ENCODE assay signal across 8 mouse cellular contexts in genomic region chr11:87423551-87424325, GRCm38 (mm10). TPM values are rescaled to one million over a fixed set of nuclear protein-coding genes. Genes with fewer than 3 reads are reported as not detected.
DNase-seq lines count a peak whose midpoint lies in the region; ATAC-seq lines count a peak whose summit lies in the region.

No protein-coding gene starts in this region.

- no peak overlapping the region for H3K4me3 ChIP-seq in heart, embryonic 16.5 days (ENCODE audit: low read length)
- no peak overlapping the region for H3K4me3 ChIP-seq in forebrain, embryonic 13.5 days

- intact Hi-C loops in heart, postnatal 36 days (cut with DNase I) = loop anchor here (10.0 kb wide), 1 partner anchor 311 kb away; the partner anchor contains the start of gene Supt4a
- intact Hi-C loops in left cerebral cortex, postnatal 36 days (cut with DNase I) = loop anchor here (2.0 kb wide), 1 partner anchor 25 kb away; no protein-coding TSS in a partner anchor

- H3K27ac ChIP-seq in heart, embryonic 16.5 days (ENCODE audit: low read length) = peak overlapping the region; percentile 87; the same call in 1 of the 2 replicates
- peak overlapping the region; percentile 80 for H3K27ac ChIP-seq in forebrain, embryonic 13.5 days

- WGBS in heart, embryonic 16.5 days = 44% methylated on average over 6 of the region's 6 CpGs
- WGBS in forebrain, embryonic 13.5 days = 42% methylated on average over 6 of the region's 6 CpGs

- ATAC-seq in heart, embryonic 16.5 days (replicated peaks; ENCODE audit: extremely low read depth, insufficient read depth, low FRiP score) = no peak
- ATAC-seq in forebrain, embryonic 13.5 days = no peak
- ATAC-seq in megakaryocyte progenitor cell, adult 5-6 weeks (replicated peaks; ENCODE audit: poor library complexity) = peak; percentile 23

- peaks cover 14% of the 10 kb centered on the region for H3K4me1 ChIP-seq in heart, embryonic 16.5 days (ENCODE audit: control insufficient read depth, insufficient read depth, low read length)
- H3K4me1 ChIP-seq in forebrain, embryonic 13.5 days = peaks cover 24% of the 10 kb centered on the region; the same call in 1 of the 2 replicates

- no peaks in the 10 kb centered on the region for H3K27me3 ChIP-seq in heart, embryonic 16.5 days (ENCODE audit: control insufficient read depth, insufficient read depth, low read length)
- no peaks in the 10 kb centered on the region for H3K27me3 ChIP-seq in forebrain, embryonic 13.5 days

- no peaks in the 10 kb centered on the region for H3K36me3 ChIP-seq in heart, embryonic 16.5 days (ENCODE audit: control insufficient read depth, insufficient read depth)
- H3K36me3 ChIP-seq in forebrain, embryonic 13.5 days (ENCODE audit: poor library complexity, severe bottlenecking) = no peaks in the 10 kb centered on the region

- H3K4me2 ChIP-seq in heart, embryonic 16.5 days (ENCODE audit: low read depth, low read length) = 0 out of 2 replicates have a peak overlapping the region, but pooled peaks have one; percentile 20
- no peak overlapping the region for H3K4me2 ChIP-seq in forebrain, embryonic 13.5 days

- no peak for DNase-seq in heart, postnatal 36 days
- DNase-seq in ES-CJ7 (ENCODE audit: low read depth, low spot score) = peak; percentile 49
- no peak for DNase-seq in left cerebral cortex, postnatal 36 days (ENCODE audit: low spot score in 2 of 2)
- DNase-seq in cerebellum, postnatal 25 days = no peak
- no peak for DNase-seq in lung, postnatal 14 days

- H3K9me3 ChIP-seq in heart, embryonic 16.5 days (replicated peaks; ENCODE audit: control insufficient read depth, low read length) = no peaks in the 10 kb centered on the region
- H3K9me3 ChIP-seq in forebrain, embryonic 13.5 days (replicated peaks) = no peaks in the 10 kb centered on the region

- no peak overlapping the region; the same call in 1 of the 2 replicates for H3K9ac ChIP-seq in heart, embryonic 16.5 days (ENCODE audit: low read length)
- no peak overlapping the region; the same call in 1 of the 2 replicates for H3K9ac ChIP-seq in forebrain, embryonic 13.5 days

RNA-seq across cellular contexts. Expression of gene Tex14, which starts 18.9 kb away (rescaled TPM):
- 0.06 and 0.42 TPM in 2 replicates for polyA plus RNA-seq in heart, embryonic 16.5 days (2015; fragmentation: Nextera tagmentation; extraction: Ambion mirVana)
- total RNA-seq in heart, postnatal 36 days (2021) = under 1 TPM in 1 of 2 experiments, not detected in 1; 0.33 TPM
- 0.10 and 0.43 TPM in 2 replicates for polyA plus RNA-seq in forebrain, embryonic 13.5 days (2015; fragmentation: Nextera tagmentation; extraction: Ambion mirVana)
- 0.07 and 2.4 TPM in 2 replicates for total RNA-seq in megakaryocyte progenitor cell, adult 5-6 weeks (2015)
- total RNA-seq in megakaryocyte progenitor cell, adult 5-6 weeks (2017) = 0.27 and 0.29 TPM in 2 replicates
- under 1 TPM; 0.10 to 0.68 TPM for total RNA-seq in left cerebral cortex, postnatal 36 days (2021)

RNA-seq across cellular contexts. Expression of gene Rad51c, which starts 19.0 kb away (rescaled TPM):
- 9.2 and 10.1 TPM in 2 replicates for polyA plus RNA-seq in heart, embryonic 16.5 days (2015; fragmentation: Nextera tagmentation; extraction: Ambion mirVana)
- total RNA-seq in heart, postnatal 36 days (2021) = 1 to 10 TPM; 1.1 to 1.3 TPM
- polyA plus RNA-seq in forebrain, embryonic 13.5 days (2015; fragmentation: Nextera tagmentation; extraction: Ambion mirVana) = 10.7 and 11.2 TPM in 2 replicates
- 2.5 and 4.9 TPM in 2 replicates for total RNA-seq in megakaryocyte progenitor cell, adult 5-6 weeks (2015)
- total RNA-seq in megakaryocyte progenitor cell, adult 5-6 weeks (2017) = 5.4 and 8.0 TPM in 2 replicates
- total RNA-seq in left cerebral cortex, postnatal 36 days (2021) = 1 to 10 TPM; 3.5 to 4.4 TPM
